Mouse (Mus musculus) left cerebral cortex, adult 2 months (tissue): ENCODE measurements around the gene Azgp1. TPM values are rescaled to one million over a fixed set of nuclear protein-coding genes. Genes with fewer than 3 reads are reported as not detected.
"Not testable (repeated sequence)": the region's sequence is repeated elsewhere in the genome, so short reads cannot be mapped to it uniquely, and the experiment has no call there.

Experiments used
- DNase-seq, 2 experiments: peaks; one replicate each; pipeline ENCODE4 v3.0.0; 2021 to 2022; ENCODE audit warnings: low spot score in 2 of 2, mixed read lengths in 1 of 2; ENCODE audit errors: extremely low spot score in 1 of 2
- H3K27ac ChIP-seq: fragments of 200-600 bp; 2 replicates; pipeline ENCODE4 v1.8.1; 2022
- H3K4me3 ChIP-seq: fragments of 200-600 bp; 2 replicates; pipeline ENCODE4 v1.8.1; 2022
- CTCF ChIP-seq: fragments of 200-600 bp; IDR thresholded peaks from 2 replicates; pipeline ENCODE4 v1.8.1; 2022; ENCODE audit warnings: antibody characterized with exemption, mild to moderate bottlenecking, moderate library complexity
- intact Hi-C: fragments of 180-260 bp; cut with DNase I; formaldehyde crosslinking; loops from one replicate; pipeline ENCODE4 v1.15.1; 2025
- total RNA-seq, 2 experiments: library from RNA; stranded (reverse); gene quantifications; 2 replicates each; pipeline ENCODE4 v1.2.3; 2021

Azgp1 gene
- total RNA-seq, 2 experiments from 2014 or later, result not detected

GRCm38 (mm10) chr5:137974724-137975123 is 6.6 kb upstream of the Azgp1 start:
- TF ChIP-seq CTCF, result no peak
- Histone ChIP-seq H3K27ac (no peak overlapping the region), H3K4me3 (no peak overlapping the region)
- DNase-seq, result no peak
- intact Hi-C loops, result loop anchor here (1.0 to 5.0 kb wide), 3 partner anchors 72 to 182 kb away; no protein-coding TSS in a partner anchor

GRCm38 (mm10) chr5:137975434-137975833 is 5.9 kb upstream of the Azgp1 start:
- H3K4me3 ChIP-seq, result no peak overlapping the region
- H3K27ac ChIP-seq, result no peak overlapping the region
- TF ChIP-seq CTCF, result no peak
- intact Hi-C loops, result no loop called here
- DNase-seq, result no peak

DNA sequence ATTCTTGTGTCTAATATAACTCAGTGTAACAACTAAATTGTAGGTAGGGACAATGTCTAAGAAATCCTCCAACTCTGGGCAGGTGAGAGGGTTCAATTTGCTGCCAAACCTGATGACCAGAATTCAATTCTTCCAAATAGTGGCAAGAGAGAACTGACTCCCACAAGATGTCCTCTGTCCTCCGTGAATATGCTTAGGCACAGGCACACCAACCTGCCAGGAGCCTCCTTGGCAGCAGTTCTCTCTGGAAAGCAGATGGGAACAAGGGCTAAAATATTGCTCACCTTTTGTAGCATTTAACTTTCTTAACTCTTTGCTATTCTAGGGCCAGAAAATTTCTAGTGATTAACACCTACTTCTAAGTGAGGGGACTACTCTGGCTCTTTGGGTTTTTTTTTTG is 4.0 kb upstream of the Azgp1 start:
- Histone ChIP-seq H3K4me3 (no peak overlapping the region), H3K27ac (no peak overlapping the region)
- no peak for TF ChIP-seq CTCF
- no peak for DNase-seq
- intact Hi-C loops, result no loop called here

DNA sequence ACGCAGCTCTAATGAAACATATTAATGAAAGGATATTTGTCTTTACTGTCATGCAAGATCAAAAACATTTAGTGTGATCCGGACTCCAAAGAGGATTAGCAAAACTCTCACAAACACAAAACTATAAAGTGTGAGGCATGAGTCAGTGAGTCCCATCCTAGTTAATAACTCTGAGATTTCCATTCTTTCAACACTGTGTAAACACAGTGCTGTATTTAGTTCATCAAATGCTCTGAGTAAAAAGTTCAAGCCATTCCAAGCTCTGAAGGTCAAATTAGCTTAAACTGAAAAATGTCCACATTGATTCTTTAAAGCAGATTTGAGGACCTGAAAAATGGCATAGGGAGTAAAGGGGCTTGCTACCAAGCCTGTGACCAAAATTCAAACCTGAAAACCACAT is 2.2 kb upstream of the Azgp1 start:
- Histone ChIP-seq H3K4me3 (no peak overlapping the region), H3K27ac (no peak overlapping the region)
- no peak for DNase-seq
- intact Hi-C loops, result no loop called here
- no peak for TF ChIP-seq CTCF

GRCm38 (mm10) chr5:137986351-137986750 is 5.0 kb downstream of the Azgp1 start:
- intact Hi-C loops, result no loop called here
- DNase-seq, result no peak
- Histone ChIP-seq H3K27ac (no peak overlapping the region), H3K4me3 (no peak overlapping the region)
- TF ChIP-seq CTCF, result no peak

- no peak for TF ChIP-seq CTCF
- no peak for DNase-seq
- Histone ChIP-seq H3K4me3 (no peak overlapping the region), H3K27ac (no peak overlapping the region)
- intact Hi-C loops, result no loop called here
These were observed 28.1 kb downstream of the Azgp1 start for GRCm38 (mm10) chr5:138009437-138009836.

- Histone ChIP-seq H3K4me3 (no peak overlapping the region), H3K27ac (no peak overlapping the region)
- no peak for TF ChIP-seq CTCF
- intact Hi-C loops, result no loop called here
- no peak for DNase-seq
These were observed 31.1 kb downstream of the Azgp1 start for GRCm38 (mm10) chr5:138012382-138012781.

DNA sequence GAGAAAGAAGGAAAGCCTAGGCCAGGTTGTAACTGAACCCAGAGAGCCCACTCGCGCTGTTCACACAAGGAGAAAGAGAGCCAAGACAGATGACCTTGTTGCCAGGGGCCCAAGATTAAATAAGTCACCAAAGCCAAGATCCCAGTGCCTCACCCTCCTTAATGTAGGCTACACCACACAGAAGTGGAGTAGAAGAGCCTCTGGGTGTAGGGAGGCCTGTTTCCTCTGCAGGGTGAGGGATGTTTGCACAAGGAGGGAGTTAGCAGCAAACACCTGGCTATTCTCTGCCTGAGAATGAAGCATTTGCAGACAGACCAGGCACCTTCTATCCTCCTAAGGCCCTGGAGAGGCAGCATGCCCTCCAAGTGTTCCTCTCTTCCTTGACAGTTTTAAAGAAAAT is 35.2 kb downstream of the Azgp1 start:
- no peak for TF ChIP-seq CTCF
- Histone ChIP-seq H3K27ac (no peak overlapping the region), H3K4me3 (no peak overlapping the region)
- no peak for DNase-seq
- intact Hi-C loops, result no loop called here

DNA sequence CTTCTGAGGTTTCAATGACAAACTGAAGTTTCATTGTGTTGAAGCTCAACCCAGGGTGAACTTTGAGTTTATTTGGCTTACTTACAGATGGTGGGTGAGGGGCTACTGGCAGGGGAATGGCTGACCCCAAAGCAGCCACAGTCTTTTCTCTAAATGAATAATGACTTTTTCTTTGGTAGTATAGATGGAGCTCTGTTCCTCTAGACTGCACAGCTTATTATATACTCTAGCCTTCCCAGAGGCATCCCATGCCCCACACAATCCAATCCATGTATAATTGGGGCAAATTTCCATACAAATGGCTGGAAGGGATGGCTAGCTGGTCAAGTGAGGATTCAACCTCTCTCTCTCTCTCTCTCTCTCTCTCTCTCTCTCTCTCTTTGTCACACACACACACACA is 35.7 kb downstream of the Azgp1 start:
- Histone ChIP-seq H3K4me3 (no peak overlapping the region), H3K27ac (no peak overlapping the region)
- DNase-seq, result no peak
- no peak for TF ChIP-seq CTCF
- intact Hi-C loops, result no loop called here

DNA sequence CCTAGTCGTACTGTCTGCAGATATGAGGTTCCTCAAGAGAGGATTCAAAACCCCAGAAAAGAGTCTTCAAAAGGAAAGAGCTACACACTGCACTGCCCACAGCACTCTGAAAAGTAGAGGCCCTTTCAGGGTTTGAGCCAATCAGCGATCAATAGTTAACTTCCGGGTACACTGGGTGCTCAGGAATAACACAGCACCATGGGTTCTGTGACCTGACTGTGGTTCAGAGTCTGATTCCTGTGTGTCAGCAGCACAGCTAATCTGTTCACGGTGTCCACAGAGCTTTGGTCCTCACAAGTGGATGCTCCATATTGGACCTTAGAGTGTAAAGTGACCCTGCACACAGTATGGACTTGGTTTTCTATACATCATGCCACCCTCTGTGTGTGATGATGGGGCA is 38.3 kb downstream of the Azgp1 start:
- intact Hi-C loops, H3K4me3 ChIP-seq, H3K27ac ChIP-seq, DNase-seq: not testable (repeated sequence)

GRCm38 (mm10) chr5:138020961-138021479 is 39.7 kb downstream of the Azgp1 start, which contains the start of the genes Smok3a and Smok3b:
TSS of gene Smok3a (plus strand) at chr5:138021261.
TSS of gene Smok3b (plus strand) at chr5:138021429.
- DNase-seq, H3K27ac ChIP-seq, intact Hi-C loops, H3K4me3 ChIP-seq: not testable (repeated sequence)

Other genes with a start within 250 kb of the Azgp1 start
- gene Nyap1, start 239.9 kb upstream of the Azgp1 start, total RNA-seq, result 10 to 100 TPM; 76.3 to 81.7 TPM
- gene Tsc22d4, start 235.8 kb upstream of the Azgp1 start, total RNA-seq, result 100 to 1,000 TPM; 150 to 156 TPM
- 10 to 100 TPM; 22.8 to 25.6 TPM for gene Ppp1r35, start 202.7 kb upstream of the Azgp1 start, total RNA-seq
- gene Mepce, start 193.9 kb upstream of the Azgp1 start, total RNA-seq, result 10 to 100 TPM; 40.1 to 45.2 TPM
- 1 to 10 TPM; 5.7 to 8.2 TPM for gene Zcwpw1, start 193.7 kb upstream of the Azgp1 start, total RNA-seq
- 1 to 10 TPM in 1 of 2 experiments, under 1 TPM in 1; 0.54 to 1.3 TPM for gene Pilra, start 145.2 kb upstream of the Azgp1 start, total RNA-seq
- not detected for gene Pilrb1, start 123.4 kb upstream of the Azgp1 start, total RNA-seq
- gene Pilrb2, start 109.7 kb upstream of the Azgp1 start, total RNA-seq, result not detected
- gene Cyp3a13, start 59.9 kb upstream of the Azgp1 start, total RNA-seq, result under 1 TPM in 1 of 2 experiments, not detected in 1; 0.14 TPM
- gene Gjc3, start 18.4 kb upstream of the Azgp1 start, total RNA-seq, result 10 to 100 TPM; 17.1 to 17.6 TPM
- gene Smok3a, start 39.7 kb downstream of the Azgp1 start, total RNA-seq, result not detected
- gene Smok3b, start 39.9 kb downstream of the Azgp1 start, total RNA-seq, result not detected
- not detected for gene Smok3c, start 71.7 kb downstream of the Azgp1 start, total RNA-seq
- gene Zkscan1, start 103.6 kb downstream of the Azgp1 start, total RNA-seq, result 10 to 100 TPM; 39.1 to 42.2 TPM
- gene Zscan21, start 135.4 kb downstream of the Azgp1 start, total RNA-seq, result 10 to 100 TPM; 14.7 to 16.5 TPM
- gene Zfp113, start 174.2 kb downstream of the Azgp1 start, total RNA-seq, result 10 to 100 TPM; 10.7 to 13.4 TPM
- 100 to 1,000 TPM; 125 to 136 TPM for gene Cops6, start 179.6 kb downstream of the Azgp1 start, total RNA-seq
- gene Ap4m1, start 190.5 kb downstream of the Azgp1 start, total RNA-seq, result 10 to 100 TPM; 24.5 to 28.5 TPM
- gene Mcm7, start 190.9 kb downstream of the Azgp1 start, total RNA-seq, result 10 to 100 TPM; 16.0 to 18.9 TPM
- gene Taf6, start 205.9 kb downstream of the Azgp1 start, total RNA-seq, result 10 to 100 TPM; 43.8 to 45.2 TPM
- 10 to 100 TPM; 13.5 to 17.1 TPM for gene Cnpy4, start 206.0 kb downstream of the Azgp1 start, total RNA-seq
- gene Mblac1, start 212.8 kb downstream of the Azgp1 start, total RNA-seq, result 1 to 10 TPM; 7.8 to 9.3 TPM
- under 1 TPM in 1 of 2 experiments, not detected in 1; 0.14 TPM for gene Nxpe5, start 244.4 kb downstream of the Azgp1 start, total RNA-seq